Mouse (Mus musculus) heart, adult 2 months (tissue): ENCODE measurements around the gene Abca7. TPM values are rescaled to one million over a fixed set of nuclear protein-coding genes. Genes with fewer than 3 reads are reported as not detected.
"Not testable (repeated sequence)": the region's sequence is repeated elsewhere in the genome, so short reads cannot be mapped to it uniquely, and the experiment has no call there.

ENCODE experiments used
- DNase-seq, 2 experiments: peaks; one replicate each; pipeline ENCODE4 v3.0.0; 2021
- H3K27ac ChIP-seq: fragments of 200-600 bp; 2 replicates; pipeline ENCODE4 v1.8.1; 2022
- H3K27me3 ChIP-seq: fragments of 200-500 bp; 2 replicates; pipeline ENCODE4 v1.6.1; 2012; ENCODE audit warnings: mild to moderate bottlenecking, low read length, inconsistent platforms, mixed read lengths; ENCODE audit not compliant: control insufficient read depth, insufficient read depth
- H3K36me3 ChIP-seq: fragments of 200-500 bp; 2 replicates; pipeline ENCODE4 v1.6.1; 2012; ENCODE audit warnings: low read length, inconsistent platforms; ENCODE audit not compliant: control insufficient read depth, insufficient read depth
- H3K4me1 ChIP-seq: fragments of 200-500 bp; 2 replicates; pipeline ENCODE4 v1.6.1; 2011; ENCODE audit warnings: low read length; ENCODE audit not compliant: control insufficient read depth, insufficient read depth
- H3K4me3 ChIP-seq: fragments of 200-600 bp; 2 replicates; pipeline ENCODE4 v1.8.1; 2022
- H3K79me2 ChIP-seq: fragments of 200-500 bp; replicated peaks from 2 replicates; pipeline ENCODE4 v1.6.1; 2012; ENCODE audit warnings: mild to moderate bottlenecking, inconsistent platforms, low read length, moderate library complexity, mixed read lengths; ENCODE audit not compliant: control insufficient read depth, insufficient read depth
- H3K9ac ChIP-seq: fragments of 200-500 bp; 2 replicates; pipeline ENCODE4 v1.6.1; 2012; ENCODE audit warnings: low read depth, mild to moderate bottlenecking, control low read depth, inconsistent platforms, low read length, mixed read lengths
- CTCF ChIP-seq: fragments of 200-600 bp; IDR thresholded peaks from 2 replicates; pipeline ENCODE4 v1.8.1; 2022; ENCODE audit warnings: antibody characterized with exemption, mild to moderate bottlenecking, moderate library complexity
- EP300 ChIP-seq: fragments of 200-500 bp; IDR thresholded peaks from 2 replicates; pipeline ENCODE4 v1.6.1; 2011; ENCODE audit warnings: low read depth, low read length, control low read depth; ENCODE audit not compliant: insufficient read depth
- POLR2A ChIP-seq: fragments of 200-500 bp; IDR thresholded peaks from 2 replicates; pipeline ENCODE4 v1.6.1; 2011; ENCODE audit warnings: mild to moderate bottlenecking, low read depth, low read length, control low read depth; ENCODE audit not compliant: insufficient read depth
- WGBS: fragments of 180-500 bp; shearing (Covaris S2); methylation state at CpG from one replicate; pipeline ENCODE4 v1.1.7; 2018; 5-methylcytosine and 5-hydroxymethylcytosine counted together
- intact Hi-C: fragments of 180-260 bp; cut with DNase I; formaldehyde crosslinking; loops from one replicate; pipeline ENCODE4 v1.15.1; 2025
- polyA plus RNA-seq: library from polyadenylated mRNA; depleted of rRNA; stranded (reverse); fragments of >200 nt; gene quantifications from 2 replicates; pipeline ENCODE4 v1.2.3, GENCODE M21; 2012
- total RNA-seq, 2 experiments: library from RNA; stranded (reverse); gene quantifications; 2 replicates each; pipeline ENCODE4 v1.2.3; 2021

Abca7 gene
- total and polyA plus RNA-seq, 3 experiments = 6.6 to 9.2 (median 8.0) TPM

- Histone ChIP-seq H3K36me3 (peaks cover 4% of the 10 kb centered on the region; the same call in 1 of the 2 replicates), H3K4me1 (peaks cover 13% of the 10 kb centered on the region), H3K9ac (peak overlapping the region; percentile 99), H3K79me2 (no peaks in the 10 kb centered on the region), H3K4me3 (peak overlapping the region; percentile 88), H3K27ac (peak overlapping the region; percentile 100), H3K27me3 (no peaks in the 10 kb centered on the region)
- TF ChIP-seq POLR2A = no peak
- peak; percentile 76 for TF ChIP-seq CTCF
- WGBS = under 1% methylated on average over 74 of the region's 77 CpGs
- intact Hi-C loops = loop anchor here (1.0 to 5.0 kb wide), 3 partner anchors 15 to 67 kb away; partner anchors contain the start of genes Cnn2 and Polr2e
- peak; percentile 83 to 84 for DNase-seq
Measured at GRCm38 (mm10) chr10:80053831-80054815, 57.8 kb downstream of the Abca7 start.

GRCm38 (mm10) chr10:80054911-80055310 lies 58.6 kb downstream of the Abca7 start:
- not testable (repeated sequence) for H3K79me2 ChIP-seq, H3K27me3 ChIP-seq, H3K36me3 ChIP-seq, DNase-seq
- peak overlapping the region; percentile 100; the same call in 1 of the 2 replicates for H3K27ac ChIP-seq
- peak overlapping the region; percentile 88 for H3K4me3 ChIP-seq
- intact Hi-C loops = loop anchor here (1.0 to 5.0 kb wide), 2 partner anchors 59 to 68 kb away; partner anchors contain the start of gene Cnn2
- H3K4me1 ChIP-seq = peaks cover 13% of the 10 kb centered on the region
- WGBS = 6% methylated on average over 3 of the region's 3 CpGs
- H3K9ac ChIP-seq = peak overlapping the region; percentile 99

DNA sequence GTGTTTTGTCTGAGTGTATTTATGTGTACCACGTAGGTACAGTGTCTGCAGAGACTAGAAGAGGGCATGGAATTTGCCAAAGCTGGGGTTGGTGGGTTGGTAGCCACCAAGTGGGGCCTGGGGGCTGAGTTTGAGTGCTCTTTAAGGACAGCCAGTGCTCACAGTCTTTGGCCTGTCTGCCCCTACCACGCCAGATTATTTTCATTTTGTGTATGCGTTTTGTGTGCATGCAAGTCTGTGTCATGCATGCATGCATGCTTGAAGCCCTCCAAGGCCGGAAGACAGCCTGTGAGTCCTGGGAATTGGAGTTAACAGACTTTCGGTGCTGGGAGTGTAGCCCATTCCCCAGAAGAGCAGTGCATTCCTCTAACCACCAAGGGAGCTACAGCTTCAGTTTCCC lies 59.1 kb downstream of the Abca7 start:
- WGBS = 57% methylated on average over 5 of the region's 5 CpGs
- Histone ChIP-seq H3K9ac (no peak overlapping the region), H3K79me2 (no peaks in the 10 kb centered on the region), H3K27me3 (no peaks in the 10 kb centered on the region), H3K4me3 (no peak overlapping the region), H3K27ac (no peak overlapping the region), H3K36me3 (peaks cover 4% of the 10 kb centered on the region; the same call in 1 of the 2 replicates), H3K4me1 (peaks cover 13% of the 10 kb centered on the region)
- TF ChIP-seq POLR2A (no peak), EP300 (no peak), CTCF (no peak)
- intact Hi-C loops = no loop called here
- no peak for DNase-seq

- H3K4me3 ChIP-seq = no peak overlapping the region
- H3K36me3 ChIP-seq = peaks cover 4% of the 10 kb centered on the region; the same call in 1 of the 2 replicates
- no peak overlapping the region for H3K9ac ChIP-seq
- H3K4me1 ChIP-seq = peaks cover 13% of the 10 kb centered on the region
- intact Hi-C loops = loop anchor here (2.0 kb wide), 1 partner anchor 15 kb away; no protein-coding TSS in a partner anchor
- DNase-seq = no peak
- H3K79me2 ChIP-seq = no peaks in the 10 kb centered on the region
- 58% methylated on average over 9 of the region's 10 CpGs for WGBS
- no peaks in the 10 kb centered on the region for H3K27me3 ChIP-seq
- TF ChIP-seq POLR2A (no peak), EP300 (no peak), CTCF (no peak)
- no peak overlapping the region for H3K27ac ChIP-seq
Measured at GRCm38 (mm10) chr10:80055891-80056290, 59.6 kb downstream of the Abca7 start.

DNA sequence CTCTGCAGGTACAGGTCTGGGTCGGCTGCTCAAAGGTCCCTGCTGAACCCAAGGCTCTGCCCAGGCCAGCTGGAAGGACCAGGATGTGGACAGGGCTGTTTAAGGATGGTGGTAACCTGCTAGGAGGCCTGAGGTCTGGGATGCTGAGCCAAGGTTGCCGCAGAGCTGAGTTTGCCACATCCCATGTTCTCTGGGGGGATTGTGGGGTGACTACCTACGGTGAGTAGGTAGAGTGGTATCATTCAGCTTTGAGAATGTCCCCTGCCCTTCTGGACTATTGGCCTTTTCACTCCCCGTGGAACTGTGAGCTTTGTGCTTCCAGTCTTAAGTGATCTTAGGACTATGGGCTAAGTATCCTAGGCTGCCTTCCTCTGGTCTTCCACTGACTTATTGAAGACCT lies 60.2 kb downstream of the Abca7 start:
- intact Hi-C loops = loop anchor here (2.0 kb wide), 1 partner anchor 14 kb away; no protein-coding TSS in a partner anchor
- H3K27ac ChIP-seq = no peak overlapping the region
- H3K79me2 ChIP-seq = no peaks in the 10 kb centered on the region
- H3K27me3 ChIP-seq = no peaks in the 10 kb centered on the region
- H3K9ac ChIP-seq = no peak overlapping the region
- no peak overlapping the region for H3K4me3 ChIP-seq
- DNase-seq = no peak
- TF ChIP-seq EP300 (no peak), CTCF (no peak), POLR2A (no peak)
- WGBS = 74% methylated on average over 4 of the region's 4 CpGs
- peaks cover 11% of the 10 kb centered on the region for H3K4me1 ChIP-seq
- peaks cover 4% of the 10 kb centered on the region; the same call in 1 of the 2 replicates for H3K36me3 ChIP-seq

DNA sequence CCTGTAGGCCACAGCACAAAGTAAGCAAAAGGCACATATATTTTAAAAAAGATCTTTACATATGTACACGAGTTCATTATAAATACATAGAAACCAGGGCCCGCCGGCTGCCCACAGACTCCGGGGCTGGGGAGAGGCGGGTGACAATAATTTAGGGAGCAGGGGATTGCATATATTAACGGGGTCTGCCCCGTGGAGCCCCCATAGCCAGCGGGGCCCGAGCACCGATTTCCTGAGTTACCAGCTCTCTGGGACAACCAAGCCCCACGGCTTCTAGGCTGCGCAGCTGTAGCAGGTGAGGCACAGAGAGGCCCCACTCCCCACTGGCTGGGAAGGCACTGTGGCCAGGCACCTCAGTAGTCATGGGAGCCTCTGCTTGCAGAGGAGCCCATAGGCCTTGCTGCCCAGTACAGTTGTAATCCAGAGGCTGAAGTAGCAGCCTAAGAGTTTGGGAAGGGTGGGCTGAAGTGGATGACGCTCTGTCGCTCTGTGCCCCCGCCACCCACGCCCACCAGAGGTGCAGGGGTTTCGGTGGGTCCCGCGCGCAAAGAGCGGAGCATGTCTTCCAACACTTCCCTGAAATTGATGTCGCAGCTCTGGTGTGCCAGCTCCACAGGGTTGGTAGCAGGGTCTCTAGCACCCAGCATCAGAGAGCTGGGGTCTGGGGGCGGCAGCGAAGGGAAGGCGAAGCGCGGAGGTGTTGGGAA lies 60.8 kb downstream of the Abca7 start:
- 91% methylated on average over 27 of the region's 27 CpGs for WGBS
- Histone ChIP-seq H3K9ac (no peak overlapping the region), H3K36me3 (peaks cover 4% of the 10 kb centered on the region; the same call in 1 of the 2 replicates), H3K27ac (no peak overlapping the region), H3K79me2 (no peaks in the 10 kb centered on the region), H3K4me3 (no peak overlapping the region), H3K27me3 (no peaks in the 10 kb centered on the region), H3K4me1 (peaks cover 10% of the 10 kb centered on the region)
- no peak for DNase-seq
- intact Hi-C loops = loop anchor here (2.0 kb wide), 1 partner anchor 14 kb away; no protein-coding TSS in a partner anchor
- TF ChIP-seq CTCF = no peak
- no peak for TF ChIP-seq POLR2A
